Mouse (Mus musculus) myocyte (in vitro differentiated cells): ENCODE results near the gene Smpdl3a. TPM values are rescaled to one million over a fixed set of nuclear protein-coding genes. Genes with fewer than 3 reads are reported as not detected.

Experiments
- H3K27me3 ChIP-seq: one replicate; pipeline ENCODE4 v1.6.1; 2011; ENCODE audit not compliant: control insufficient read depth, insufficient read depth, insufficient read length
- H3K36me3 ChIP-seq: one replicate; pipeline ENCODE4 v1.6.1; 2011; ENCODE audit not compliant: control insufficient read depth, insufficient read depth
- H3K4me2 ChIP-seq: one replicate; pipeline ENCODE4 v1.6.1; 2011; ENCODE audit warnings: low read depth, control low read depth
- H3K4me3 ChIP-seq: one replicate; pipeline ENCODE4 v1.5.1; 2011; ENCODE audit warnings: mild to moderate bottlenecking, control low read depth, moderate library complexity
- H3K79me2 ChIP-seq: one replicate; pipeline ENCODE4 v1.6.1; 2011; ENCODE audit not compliant: control insufficient read depth, insufficient read depth
- H3ac ChIP-seq: one replicate; pipeline ENCODE4 v1.6.1; 2011; ENCODE audit not compliant: control insufficient read depth, insufficient read length
- CEBPB ChIP-seq: IDR thresholded peaks from 2 replicates; pipeline ENCODE4 v1.6.1; 2011; ENCODE audit warnings: mild to moderate bottlenecking, moderate library complexity; ENCODE audit not compliant: poor library complexity, insufficient read depth, severe bottlenecking
- E2F4 ChIP-seq: IDR thresholded peaks from one replicate; pipeline ENCODE4 v1.6.1; 2011; ENCODE audit warnings: mild to moderate bottlenecking, control low read depth, moderate library complexity; ENCODE audit not compliant: insufficient read depth
- MAX ChIP-seq: IDR thresholded peaks from one replicate; pipeline ENCODE4 v1.6.1; 2011; ENCODE audit warnings: low read depth, mild to moderate bottlenecking, control low read depth
- MYOD1 ChIP-seq, 3 experiments: IDR thresholded peaks; one replicate each; pipeline ENCODE4 v1.6.1; 2011; ENCODE audit warnings: control low read depth in 2 of 3, low read depth in 2 of 3, mild to moderate bottlenecking in 2 of 3, moderate library complexity in 1 of 3; ENCODE audit not compliant: insufficient read length in 2 of 3, control insufficient read depth in 1 of 3
- MYOG ChIP-seq, 3 experiments: IDR thresholded peaks; one replicate each; pipeline ENCODE4 v1.6.1; 2011; ENCODE audit warnings: control low read depth in 2 of 3, low read depth in 2 of 3, mild to moderate bottlenecking in 2 of 3; ENCODE audit not compliant: insufficient read length in 2 of 3, control insufficient read depth in 1 of 3, insufficient read depth in 1 of 3
- POLR2A ChIP-seq: IDR thresholded peaks from one replicate; pipeline ENCODE4 v1.6.1; 2011; ENCODE audit warnings: low read depth, mild to moderate bottlenecking, control low read depth, moderate library complexity; ENCODE audit not compliant: insufficient read length
- POLR2AphosphoS2 ChIP-seq: IDR thresholded peaks from one replicate; pipeline ENCODE4 v1.6.1; 2011; ENCODE audit warnings: low read depth, control low read depth; ENCODE audit not compliant: insufficient read length
- REST ChIP-seq: IDR thresholded peaks from one replicate; pipeline ENCODE4 v1.6.1; 2011; ENCODE audit warnings: mild to moderate bottlenecking, control low read depth, moderate library complexity; ENCODE audit not compliant: insufficient read depth, insufficient read length
- SRF ChIP-seq: IDR thresholded peaks from one replicate; pipeline ENCODE4 v1.6.1; 2011; ENCODE audit warnings: low read depth; ENCODE audit not compliant: control insufficient read depth, insufficient read length
- TCF12 ChIP-seq: IDR thresholded peaks from one replicate; pipeline ENCODE4 v1.6.1; 2011; ENCODE audit warnings: mild to moderate bottlenecking, control low read depth; ENCODE audit not compliant: poor library complexity, insufficient read depth, severe bottlenecking
- TCF3 ChIP-seq: IDR thresholded peaks from one replicate; pipeline ENCODE4 v1.6.1; 2011; ENCODE audit warnings: low read depth, control low read depth; ENCODE audit not compliant: insufficient read length
- USF1 ChIP-seq: IDR thresholded peaks from one replicate; pipeline ENCODE4 v1.6.1; 2011; ENCODE audit warnings: low read depth, mild to moderate bottlenecking, control low read depth, moderate library complexity
- polyA plus RNA-seq: library from polyadenylated mRNA; unstranded; fragments of >200 nt; fragmentation: generic; extraction: Trizol; gene quantifications from one replicate; pipeline ENCODE4 v1.2.1, GENCODE M21; 2012; ENCODE audit warnings: missing spikeins

The Smpdl3a gene
- polyA plus RNA-seq, 1 experiment = 6.4 TPM

GRCm38 (mm10) chr10:57814295-57814694 lies 20.2 kb downstream of the Smpdl3a start:
- Histone ChIP-seq H3K36me3 (no peaks in the 10 kb centered on the region), H3K79me2 (no peaks in the 10 kb centered on the region), H3K27me3 (no peaks in the 10 kb centered on the region), H3K4me2 (no peak overlapping the region), H3ac (no peak overlapping the region), H3K4me3 (no peak overlapping the region)
- no peak for TF ChIP-seq MAX
- TF ChIP-seq POLR2AphosphoS2 = no peak
- no peak for TF ChIP-seq E2F4
- no peak for TF ChIP-seq REST
- no peak for TF ChIP-seq USF1
- no peak for TF ChIP-seq POLR2A
- no peak for TF ChIP-seq TCF12
- no peak for TF ChIP-seq CEBPB

GRCm38 (mm10) chr10:57815869-57816268 lies 21.7 kb downstream of the Smpdl3a start:
- TF ChIP-seq POLR2AphosphoS2 (no peak), TCF12 (no peak), MYOG (IDR thresholded peaks at IDR 0.05; ENCODE audit: control insufficient read depth in 1 of 3, insufficient read depth in 1 of 3, insufficient read length in 2 of 3, low read depth in 2 of 3) (no peak), POLR2A (no peak), SRF (no peak), TCF3 (no peak), USF1 (no peak), MAX (no peak), CEBPB (no peak), REST (no peak), E2F4 (no peak), MYOD1 (IDR thresholded peaks at IDR 0.05; ENCODE audit: control insufficient read depth in 1 of 3, insufficient read length in 2 of 3, low read depth in 2 of 3) (no peak)
- no peak overlapping the region for H3ac ChIP-seq
- no peaks in the 10 kb centered on the region for H3K79me2 ChIP-seq
- no peaks in the 10 kb centered on the region for H3K36me3 ChIP-seq
- H3K4me3 ChIP-seq = no peak overlapping the region
- H3K27me3 ChIP-seq = no peaks in the 10 kb centered on the region
- H3K4me2 ChIP-seq = no peak overlapping the region

DNA sequence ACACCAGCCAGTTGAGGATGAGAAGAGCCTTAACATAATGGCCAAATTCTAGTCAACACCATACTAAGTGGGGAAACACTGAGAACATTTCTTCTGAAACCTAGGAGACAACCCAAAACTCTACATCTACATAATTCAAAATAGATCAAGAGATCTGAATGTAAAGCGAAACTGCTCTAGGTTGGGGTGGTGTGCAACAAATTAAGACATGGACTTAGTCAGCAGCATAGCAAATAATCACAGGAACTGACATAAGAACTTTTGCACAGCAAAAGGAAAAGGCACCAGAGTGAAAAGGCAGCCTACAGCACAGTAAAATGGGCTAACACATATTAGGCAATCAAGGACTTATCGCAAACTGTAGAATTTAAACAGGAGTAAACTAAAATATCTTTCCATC lies 25.1 kb downstream of the Smpdl3a start:
- no peaks in the 10 kb centered on the region for H3K27me3 ChIP-seq
- TF ChIP-seq CEBPB = no peak
- TF ChIP-seq E2F4 = no peak
- TF ChIP-seq POLR2A = no peak
- TF ChIP-seq SRF = no peak
- no peak for TF ChIP-seq TCF12
- no peak for TF ChIP-seq MAX
- no peak for TF ChIP-seq REST
- TF ChIP-seq TCF3 = no peak
- no peak for TF ChIP-seq MYOG (IDR thresholded peaks at IDR 0.05; ENCODE audit: control insufficient read depth in 1 of 3, insufficient read depth in 1 of 3, insufficient read length in 2 of 3, low read depth in 2 of 3)
- no peak for TF ChIP-seq USF1
- no peak for TF ChIP-seq MYOD1 (IDR thresholded peaks at IDR 0.05; ENCODE audit: control insufficient read depth in 1 of 3, insufficient read length in 2 of 3, low read depth in 2 of 3)
- TF ChIP-seq POLR2AphosphoS2 = no peak
- H3K79me2 ChIP-seq = no peaks in the 10 kb centered on the region
- no peaks in the 10 kb centered on the region for H3K36me3 ChIP-seq
- H3K4me3 ChIP-seq = no peak overlapping the region
- H3K4me2 ChIP-seq = no peak overlapping the region
- H3ac ChIP-seq = no peak overlapping the region

- no peak for TF ChIP-seq MAX
- no peak for TF ChIP-seq CEBPB
- TF ChIP-seq POLR2AphosphoS2 = no peak
- TF ChIP-seq REST = no peak
- no peak for TF ChIP-seq TCF12
- TF ChIP-seq POLR2A = no peak
- TF ChIP-seq E2F4 = no peak
- no peak for TF ChIP-seq TCF3
- TF ChIP-seq MYOG (IDR thresholded peaks at IDR 0.05; ENCODE audit: control insufficient read depth in 1 of 3, insufficient read depth in 1 of 3, insufficient read length in 2 of 3, low read depth in 2 of 3) = no peak
- no peak for TF ChIP-seq MYOD1 (IDR thresholded peaks at IDR 0.05; ENCODE audit: control insufficient read depth in 1 of 3, insufficient read length in 2 of 3, low read depth in 2 of 3)
- TF ChIP-seq USF1 = no peak
- no peak for TF ChIP-seq SRF
- H3K4me3 ChIP-seq = no peak overlapping the region
- no peaks in the 10 kb centered on the region for H3K36me3 ChIP-seq
- H3K79me2 ChIP-seq = no peaks in the 10 kb centered on the region
- no peak overlapping the region for H3ac ChIP-seq
- H3K4me2 ChIP-seq = no peak overlapping the region
- no peaks in the 10 kb centered on the region for H3K27me3 ChIP-seq
Observed at GRCm38 (mm10) chr10:57822473-57822872, 28.3 kb downstream of the Smpdl3a start.

- no peak overlapping the region for H3K4me2 ChIP-seq
- no peaks in the 10 kb centered on the region for H3K36me3 ChIP-seq
- no peak for TF ChIP-seq MAX
- no peak for TF ChIP-seq MYOD1 (IDR thresholded peaks at IDR 0.05; ENCODE audit: control insufficient read depth in 1 of 3, insufficient read length in 2 of 3, low read depth in 2 of 3)
- TF ChIP-seq REST = no peak
- TF ChIP-seq CEBPB = no peak
- TF ChIP-seq TCF12 = no peak
- TF ChIP-seq TCF3 = no peak
- TF ChIP-seq POLR2AphosphoS2 = no peak
- TF ChIP-seq E2F4 = no peak
- TF ChIP-seq SRF = no peak
- no peak for TF ChIP-seq USF1
- no peak for TF ChIP-seq MYOG (IDR thresholded peaks at IDR 0.05; ENCODE audit: control insufficient read depth in 1 of 3, insufficient read depth in 1 of 3, insufficient read length in 2 of 3, low read depth in 2 of 3)
- no peak for TF ChIP-seq POLR2A
- no peak overlapping the region for H3ac ChIP-seq
- H3K27me3 ChIP-seq = no peaks in the 10 kb centered on the region
- H3K4me3 ChIP-seq = no peak overlapping the region
- no peaks in the 10 kb centered on the region for H3K79me2 ChIP-seq
Observed at GRCm38 (mm10) chr10:57828649-57829048, 34.5 kb downstream of the Smpdl3a start.
